Mouse (Mus musculus) right cerebral cortex, postnatal 25 days (tissue): ENCODE measurements at regions not wholly inside any gene's neighbourhood (a gene's known extent, or its start where the extent isn't known, plus 50 kb on each side); places are given as distances from the start of the nearest gene placed in this dataset.
"Not testable (repeated sequence)": the region's sequence is repeated elsewhere in the genome, so short reads cannot be mapped to it uniquely, and the experiment has no call there.

Experiments used
- DNase-seq: peaks from one replicate; pipeline ENCODE4 v3.0.0; 2022

GRCm38 (mm10) chr13:7967886-7968285 is 234.8 kb upstream of the Adarb2 start:
- no peak for DNase-seq

- peak; percentile 16 for DNase-seq
Measured at GRCm38 (mm10) chr13:7994198-7994597, 208.5 kb upstream of the Adarb2 start.

GRCm38 (mm10) chr13:8030096-8030495 is 172.6 kb upstream of the Adarb2 start:
- DNase-seq: not testable (repeated sequence)

- DNase-seq: no peak
Measured at GRCm38 (mm10) chr13:8050930-8051495, 151.7 kb upstream of the Adarb2 start.

- DNase-seq: peak; percentile 15
Measured at GRCm38 (mm10) chr13:8056122-8056818, 146.4 kb upstream of the Adarb2 start.

GRCm38 (mm10) chr13:8087154-8087553 is 115.5 kb upstream of the Adarb2 start:
- no peak for DNase-seq

- DNase-seq: no peak
Measured at GRCm38 (mm10) chr13:8089519-8089918, 113.1 kb upstream of the Adarb2 start.

- no peak for DNase-seq
Measured at GRCm38 (mm10) chr13:8108701-8109100, 94.0 kb upstream of the Adarb2 start.

GRCm38 (mm10) chr13:8112953-8113352 is 89.7 kb upstream of the Adarb2 start:
- DNase-seq: no peak

GRCm38 (mm10) chr13:8119013-8119412 is 83.7 kb upstream of the Adarb2 start:
- no peak for DNase-seq

- DNase-seq: no peak
Measured at GRCm38 (mm10) chr13:8119986-8120385, 82.7 kb upstream of the Adarb2 start.

- no peak for DNase-seq
Measured at GRCm38 (mm10) chr13:8134764-8135163, 67.9 kb upstream of the Adarb2 start.

GRCm38 (mm10) chr13:8139396-8139795 is 63.3 kb upstream of the Adarb2 start:
- no peak for DNase-seq

GRCm38 (mm10) chr13:8152168-8152567 is 50.5 kb upstream of the Adarb2 start:
- DNase-seq: no peak
